ENCODE assay signal across 23 mouse cellular contexts in the genomic region with DNA sequence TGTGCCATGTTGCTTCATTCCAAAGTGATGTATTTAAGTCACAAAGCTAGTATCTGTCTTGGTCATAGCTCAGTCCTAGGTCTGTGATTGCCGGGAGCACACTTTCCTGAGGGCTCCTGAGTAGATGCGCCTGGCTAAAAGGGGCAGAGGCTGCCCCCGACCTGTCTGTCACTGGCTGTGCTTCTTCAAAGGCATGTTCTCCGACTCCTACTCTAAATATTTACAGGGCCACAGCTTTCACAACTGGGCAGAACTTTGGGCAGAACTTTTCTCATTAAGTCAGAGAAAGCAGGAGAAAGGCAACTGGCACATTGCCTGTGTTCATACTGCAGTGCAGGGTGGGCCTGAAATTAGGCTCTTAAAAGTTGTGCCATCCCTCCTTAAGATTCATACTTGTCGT. TPM values are rescaled to one million over a fixed set of nuclear protein-coding genes. Genes with fewer than 3 reads are reported as not detected.
"Had no signal": no experiment of that assay in that cellular context is flagged by ENCODE, and none has a peak within 500 bp of the region (broad histone marks: within the 10 kb centered on the region; RNA-seq: fewer than 3 reads in every experiment).

No protein-coding gene starts in this region.

- H3K4me3 ChIP-seq: heart, embryonic 10.5 days; heart, embryonic 12.5 days; hindbrain, embryonic 13.5 days; hindbrain, embryonic 15.5 days; kidney, embryonic 15.5 days; layer of hippocampus, adult 2 months; left cerebral cortex, adult 2 months; limb, embryonic 10.5 days; limb, embryonic 12.5 days had no signal

- H3K4me2 ChIP-seq: heart, embryonic 12.5 days; hindbrain, embryonic 13.5 days; hindbrain, embryonic 15.5 days; kidney, embryonic 15.5 days; limb, embryonic 12.5 days had no signal

- H3K27me3 ChIP-seq: hindbrain, embryonic 13.5 days; hindbrain, embryonic 15.5 days; kidney, embryonic 15.5 days had no signal

- H3K9ac ChIP-seq: heart, embryonic 12.5 days; hindbrain, embryonic 13.5 days; hindbrain, embryonic 15.5 days; kidney, embryonic 15.5 days; limb, embryonic 12.5 days; liver, embryonic 14.5 days had no signal

- H3K9me3 ChIP-seq: heart, embryonic 10.5 days; heart, embryonic 12.5 days; hindbrain, embryonic 13.5 days; hindbrain, embryonic 15.5 days; kidney, embryonic 15.5 days; limb, embryonic 10.5 days; limb, embryonic 12.5 days had no signal

- H3K36me3 ChIP-seq: heart, embryonic 10.5 days; heart, embryonic 12.5 days; hindbrain, embryonic 13.5 days; hindbrain, embryonic 15.5 days; kidney, embryonic 15.5 days; limb, embryonic 10.5 days; limb, embryonic 12.5 days had no signal

- ATAC-seq: hindbrain, postnatal 0 days; intestine, embryonic 16.5 days had no signal

- DNase-seq: gastrocnemius, postnatal 14 days; gastrocnemius, postnatal 36 days; heart, adult 18-20 months; heart, postnatal 10 days; kidney, adult 11 months; kidney, adult 2 months; kidney, adult 9 months; kidney, postnatal 14 days; kidney, postnatal 36 days had no signal

- H3K27ac ChIP-seq: heart, embryonic 10.5 days; hindbrain, embryonic 13.5 days; hindbrain, embryonic 15.5 days; hindbrain, postnatal 0 days; kidney, embryonic 15.5 days; kidney, postnatal 0 days; layer of hippocampus, adult 2 months; left cerebral cortex, adult 2 months; limb, embryonic 10.5 days; limb, embryonic 12.5 days; liver, embryonic 14.5 days had no signal

- H3K4me1 ChIP-seq: heart, embryonic 10.5 days; heart, embryonic 12.5 days; hindbrain, embryonic 13.5 days; hindbrain, embryonic 15.5 days; kidney, embryonic 15.5 days; limb, embryonic 10.5 days; limb, embryonic 12.5 days had no signal

RNA-seq across cellular contexts. Expression of a gene that starts 36.7 kb away (rescaled TPM):
- polyA plus RNA-seq: hindbrain, embryonic 11.5 days had no signal
